Mouse (Mus musculus): Measurements from ENCODE around the gene Olfr1150-ps1.

Gene Olfr1150-ps1

DNA sequence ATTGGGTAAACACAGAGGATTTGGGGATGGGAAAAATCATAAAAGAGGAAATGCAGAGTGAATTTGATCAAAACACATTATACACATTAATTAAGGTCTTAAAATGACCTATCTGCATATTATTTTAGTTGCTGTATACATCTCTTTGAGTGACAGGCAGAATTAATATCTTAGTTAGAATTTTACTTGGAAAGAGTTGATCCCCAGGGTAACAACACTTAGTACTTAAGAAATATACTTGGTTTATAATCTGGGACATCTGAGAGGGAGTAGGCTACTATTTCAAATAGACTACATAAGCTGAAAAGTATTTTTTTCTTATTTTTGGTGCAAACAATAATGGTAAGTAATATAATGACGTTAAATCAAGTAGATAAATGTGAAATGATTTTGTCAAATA is at the start of gene Olfr1150-ps1:
Gene Olfr1150-ps1, plus strand, starts transcription at position 301 of the 400 bp plus-strand sequence.
- no peak for DNase-seq (ENCODE audit: low read depth, low spot score)

- no peak for DNase-seq (ENCODE audit: low read depth, low spot score)
These were observed 43.5 kb upstream of the Olfr1150-ps1 start, which contains the start of gene Olfr1143 for GRCm38 (mm10) chr2:87800292-87800691. Gene Olfr1143, plus strand, starts transcription at chr2:87800592.

GRCm38 (mm10) chr2:87809522-87809921 is 34.3 kb upstream of the Olfr1150-ps1 start, which contains the start of gene Olfr1145:
Gene Olfr1145, plus strand, starts transcription at chr2:87809822.
- no peak for DNase-seq (ENCODE audit: low read depth, low spot score)

DNA sequence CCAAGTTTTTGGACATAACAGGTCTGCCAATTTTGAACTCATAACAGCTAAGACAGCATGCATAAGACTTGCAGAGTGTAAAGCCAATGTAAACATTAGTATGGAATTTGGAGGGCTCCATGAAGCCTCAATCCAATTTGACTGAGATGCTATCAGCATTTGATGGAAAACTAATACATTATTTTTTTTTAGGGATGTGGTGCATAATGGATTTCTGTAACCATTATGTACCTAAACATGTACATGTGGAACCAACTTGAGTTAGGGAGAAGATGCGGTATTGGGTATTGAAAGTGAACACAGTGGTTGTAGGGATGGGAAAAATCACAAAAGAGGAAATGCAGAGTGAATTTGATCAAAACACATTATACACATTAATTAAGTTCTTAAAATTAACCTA is 13.6 kb upstream of the Olfr1150-ps1 start, which contains the start of gene Olfr1148:
Gene Olfr1148, plus strand, starts transcription at position 301 of the 400 bp plus-strand sequence.
- no peak for DNase-seq (ENCODE audit: low read depth, low spot score)

- DNase-seq (ENCODE audit: low read depth, low spot score), result no peak
These were observed 11.8 kb downstream of the Olfr1150-ps1 start, which contains the start of gene Olfr1151 for GRCm38 (mm10) chr2:87855562-87855961. Gene Olfr1151, plus strand, starts transcription at chr2:87855862.

- no peak for DNase-seq (ENCODE audit: low read depth, low spot score)
These were observed 22.4 kb downstream of the Olfr1150-ps1 start, which contains the start of gene Olfr1152 for GRCm38 (mm10) chr2:87866192-87866591. Gene Olfr1152, plus strand, starts transcription at chr2:87866492.

DNA sequence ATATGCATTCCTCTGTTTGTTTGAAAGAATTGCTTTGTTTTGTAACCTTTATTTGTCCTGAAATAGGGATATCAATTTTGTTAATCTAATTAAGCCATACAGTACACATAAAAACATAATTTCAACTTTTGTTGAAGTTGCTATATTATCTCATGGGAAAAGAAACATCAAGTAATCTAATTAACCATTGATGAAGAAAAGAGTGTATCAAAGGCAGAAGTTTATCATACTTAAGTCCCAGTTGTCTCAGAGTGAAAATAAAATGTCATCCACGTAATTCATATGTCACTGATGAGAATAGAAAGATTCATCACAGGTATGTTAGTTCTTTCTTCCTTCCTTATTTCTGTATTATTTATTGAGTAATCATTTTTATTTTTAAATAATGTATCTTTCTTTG is 50.9 kb downstream of the Olfr1150-ps1 start, which contains the start of gene Olfr1153:
Gene Olfr1153, plus strand, starts transcription at position 301 of the 400 bp plus-strand sequence.
- DNase-seq (ENCODE audit: low read depth, low spot score), result no peak
